Mouse (Mus musculus): ENCODE measurements at regions not wholly inside any gene's neighbourhood (a gene's known extent, or its start where the extent isn't known, plus 50 kb on each side); places are given as distances from the start of the nearest gene placed in this dataset.
"Not testable (repeated sequence)": the region's sequence is repeated elsewhere in the genome, so short reads cannot be mapped to it uniquely, and the experiment has no call there.

DNA sequence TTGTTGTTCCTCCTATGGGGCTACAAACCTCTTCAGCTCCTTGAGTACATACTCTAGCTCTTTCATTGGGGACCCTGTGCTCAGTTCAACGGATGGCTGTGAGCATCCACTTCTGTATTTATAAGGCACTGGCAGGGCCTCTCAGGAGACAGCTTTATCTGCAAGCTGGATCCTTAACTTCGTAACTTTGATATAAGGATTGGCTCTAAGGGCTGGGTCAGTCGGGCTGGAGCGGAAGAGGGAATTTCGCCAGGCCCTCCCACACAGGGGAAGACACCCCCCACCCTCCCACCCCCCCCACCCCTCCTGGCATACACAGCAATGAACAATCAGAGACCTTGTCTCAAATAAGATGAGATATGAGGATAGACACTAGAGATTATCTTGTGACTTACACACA lies 304.3 kb upstream of the Chordc1 start:
- peak in 1 of 2 experiments; percentile 11 for DNase-seq

DNA sequence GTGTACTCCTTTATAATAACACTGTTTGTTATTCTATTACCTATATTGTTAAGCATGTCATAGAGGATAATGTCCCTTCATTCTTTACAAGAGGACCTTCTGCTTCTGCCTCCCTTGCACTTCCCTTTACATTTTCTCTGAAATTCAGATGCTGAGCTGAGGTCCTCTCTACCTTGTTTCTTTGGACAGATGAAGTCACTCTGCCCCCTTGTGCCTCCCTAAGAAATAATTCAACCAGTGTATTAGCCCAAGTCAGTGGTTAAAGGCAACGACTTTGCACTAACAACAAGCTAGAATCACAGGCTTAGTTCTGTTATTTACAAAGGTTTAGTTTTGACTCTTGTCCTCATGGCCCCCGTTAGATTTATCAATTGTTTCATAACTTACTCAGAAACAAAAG lies 289.4 kb upstream of the Chordc1 start:
- no peak for DNase-seq

DNA sequence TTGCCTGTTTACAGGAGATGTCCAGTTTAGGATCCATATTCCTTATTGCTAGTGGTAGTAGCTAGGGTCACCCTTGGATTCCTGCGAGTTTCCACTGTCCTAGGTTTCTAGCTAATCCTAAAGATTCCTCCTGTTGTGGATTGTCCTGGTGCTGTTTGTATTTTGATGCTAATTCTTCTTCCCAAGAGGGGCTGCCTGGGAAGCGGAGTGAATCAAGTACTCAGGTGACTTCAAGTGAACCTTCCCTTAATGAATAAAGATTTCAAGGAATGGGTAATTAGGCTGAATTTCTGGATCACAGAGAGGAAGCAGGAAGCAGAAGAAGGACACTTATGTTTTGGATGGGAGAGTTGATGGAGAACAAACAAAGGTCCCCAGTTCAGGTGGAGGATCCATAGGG lies 250.6 kb upstream of the Chordc1 start:
- no peak for DNase-seq

DNA sequence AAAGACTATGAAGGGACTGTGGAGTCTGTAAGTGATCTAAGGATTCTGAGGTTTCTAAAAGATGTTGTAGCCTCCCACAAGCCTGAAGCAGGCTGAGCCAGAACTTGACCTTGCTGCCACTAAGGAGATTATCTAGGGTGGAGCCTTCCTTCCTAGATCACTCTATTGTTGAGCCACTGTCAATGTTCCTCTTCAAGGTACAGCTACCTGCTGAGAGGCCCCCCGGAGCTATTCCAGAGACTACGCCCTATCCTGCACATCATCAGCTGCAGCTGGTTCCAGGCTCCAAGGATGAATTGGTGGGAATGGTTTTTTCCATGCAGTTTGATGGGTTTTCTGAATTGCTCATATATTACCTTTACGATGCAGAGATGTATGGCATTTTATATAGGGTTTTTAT lies 249.3 kb upstream of the Chordc1 start:
- DNase-seq = not testable (repeated sequence)

DNA sequence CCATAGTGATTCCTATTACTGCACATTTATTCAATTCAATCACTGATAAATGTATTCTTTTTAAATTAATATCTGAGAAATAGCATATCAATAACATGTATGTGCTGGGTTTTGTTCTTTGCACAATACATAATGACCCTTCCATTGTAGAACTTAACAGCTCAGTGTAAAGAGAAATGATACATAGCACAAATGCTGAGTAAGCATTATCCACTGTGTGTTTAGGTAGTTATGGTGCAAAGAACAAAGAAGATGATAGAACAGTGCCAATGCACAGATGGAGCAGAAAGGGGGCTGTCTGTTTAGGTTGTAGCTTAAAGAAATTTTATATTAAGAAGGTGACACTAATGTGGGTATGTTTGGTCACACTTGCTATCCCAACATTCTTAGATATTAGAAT lies 215.0 kb upstream of the Chordc1 start:
- DNase-seq = no peak

DNA sequence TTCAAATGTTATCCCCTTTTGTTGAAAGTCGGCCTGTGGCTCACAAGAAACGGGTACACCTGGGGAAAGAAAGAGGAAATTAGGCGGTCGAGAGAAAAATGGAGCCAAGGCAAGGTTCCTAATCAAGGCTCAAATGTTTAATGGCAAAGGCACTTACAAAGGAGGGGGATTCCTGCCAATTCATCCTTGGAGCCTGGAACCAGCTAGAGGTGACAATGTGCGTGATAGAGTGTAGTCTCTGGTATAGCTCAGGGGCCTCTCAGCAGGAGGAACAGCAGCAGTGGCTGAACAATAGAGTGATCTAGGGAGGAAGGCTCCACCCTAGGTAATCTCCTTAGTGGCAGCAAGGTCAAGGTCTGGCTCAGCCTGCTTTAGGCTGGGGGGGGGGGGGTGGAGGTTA lies 213.5 kb upstream of the Chordc1 start:
- not testable (repeated sequence) for DNase-seq

DNA sequence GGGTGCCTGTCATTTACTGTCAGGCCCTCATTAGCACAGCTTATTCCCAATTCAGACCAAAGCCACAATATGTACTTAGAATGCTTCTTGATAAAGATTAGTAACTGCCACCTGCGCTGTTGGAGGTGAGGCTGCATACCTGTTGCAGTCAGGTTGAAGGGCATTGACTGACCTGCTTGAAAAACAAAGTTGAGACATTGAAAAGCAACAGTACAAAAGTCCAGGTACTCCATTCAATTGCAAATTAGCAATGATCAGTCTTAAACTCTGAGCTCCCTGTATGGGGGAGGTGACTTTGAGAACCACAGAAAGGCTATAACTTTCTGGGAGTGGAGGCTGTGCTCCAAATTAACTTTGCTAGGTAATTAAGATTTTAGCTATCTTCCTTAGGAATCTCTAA lies 212.8 kb upstream of the Chordc1 start:
- not testable (repeated sequence) for DNase-seq
